Mouse (Mus musculus) lung, adult 18-20 months (tissue): ENCODE data around the gene Bcl11a.

Source experiments
- DNase-seq, 2 experiments: peaks; one replicate each; pipeline ENCODE4 v3.0.0; 2022; ENCODE audit warnings: mixed read lengths in 2 of 2

Gene Bcl11a

GRCm38 (mm10) chr11:24077795-24078705, at the start of gene Bcl11a:
TSS of gene Bcl11a (plus strand) at chr11:24078056.
- peak in 1 of 2 experiments; percentile 35 for DNase-seq

GRCm38 (mm10) chr11:24044025-24044424, 33.8 kb upstream of the Bcl11a start:
- no peak for DNase-seq

GRCm38 (mm10) chr11:24049226-24050031, 28.4 kb upstream of the Bcl11a start:
- DNase-seq = peak; percentile 52 to 57

GRCm38 (mm10) chr11:24050032-24050757, 27.7 kb upstream of the Bcl11a start:
- DNase-seq = no peak

DNA sequence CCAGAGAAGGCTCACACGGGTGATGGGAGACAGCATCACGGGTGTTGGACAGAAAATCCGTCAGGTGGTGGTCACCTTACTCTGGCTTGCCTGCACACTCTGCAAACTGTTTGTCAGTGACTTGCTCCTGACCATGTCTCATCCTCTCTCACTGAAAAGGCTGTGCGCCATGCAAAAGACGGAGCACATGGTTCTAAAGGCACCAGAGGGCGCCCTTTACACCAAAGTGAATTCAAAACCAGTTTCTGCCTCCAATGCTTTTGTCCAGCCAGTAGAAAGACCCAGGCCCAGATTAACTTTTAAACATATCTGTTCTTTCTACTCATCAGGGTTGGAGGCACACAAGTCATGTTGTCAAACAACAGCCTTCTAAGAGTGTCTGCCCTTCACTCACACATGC, 25.0 kb upstream of the Bcl11a start:
- DNase-seq = no peak

- no peak for DNase-seq
Measured at GRCm38 (mm10) chr11:24059137-24059536, 18.7 kb upstream of the Bcl11a start.

DNA sequence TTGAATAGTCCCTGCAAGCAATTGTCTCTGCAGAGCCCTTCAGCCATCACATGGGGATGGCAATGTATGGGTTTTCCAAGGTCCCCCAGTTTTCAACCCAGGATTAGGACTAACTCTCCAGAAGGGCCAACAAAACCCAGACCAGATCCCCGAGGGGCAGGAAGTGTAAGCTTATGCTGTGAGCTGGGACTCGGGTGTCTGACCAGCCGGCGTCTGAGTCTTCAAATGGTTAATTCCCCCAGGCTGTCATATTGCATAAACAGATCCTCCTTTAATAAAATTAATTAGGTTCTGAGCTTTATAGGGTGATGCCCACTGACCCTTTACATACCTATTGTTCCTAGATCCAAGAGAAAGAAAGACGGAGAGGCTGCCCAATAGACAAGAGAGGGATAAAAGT, 17.4 kb upstream of the Bcl11a start:
- DNase-seq = no peak

DNA sequence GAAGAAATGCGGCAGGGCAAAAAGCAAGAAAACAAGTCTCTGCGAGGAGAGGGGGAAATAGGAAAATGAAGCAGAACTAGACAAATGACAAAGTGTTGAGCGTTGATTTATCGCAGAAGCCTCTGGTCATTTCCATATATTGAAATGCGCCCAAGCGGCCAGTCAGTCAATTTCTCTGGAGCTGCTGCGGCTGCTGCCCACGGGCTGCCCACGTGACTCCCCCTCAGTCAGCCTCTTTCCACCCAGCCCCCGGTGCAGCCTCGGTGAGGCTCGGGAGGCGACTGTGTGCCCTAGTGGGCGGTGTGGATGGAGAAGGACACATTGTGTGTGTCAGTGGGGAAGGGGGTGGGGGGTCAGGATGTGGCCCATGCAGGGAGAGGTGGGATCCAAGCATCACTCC, 16.0 kb upstream of the Bcl11a start:
- no peak for DNase-seq

DNA sequence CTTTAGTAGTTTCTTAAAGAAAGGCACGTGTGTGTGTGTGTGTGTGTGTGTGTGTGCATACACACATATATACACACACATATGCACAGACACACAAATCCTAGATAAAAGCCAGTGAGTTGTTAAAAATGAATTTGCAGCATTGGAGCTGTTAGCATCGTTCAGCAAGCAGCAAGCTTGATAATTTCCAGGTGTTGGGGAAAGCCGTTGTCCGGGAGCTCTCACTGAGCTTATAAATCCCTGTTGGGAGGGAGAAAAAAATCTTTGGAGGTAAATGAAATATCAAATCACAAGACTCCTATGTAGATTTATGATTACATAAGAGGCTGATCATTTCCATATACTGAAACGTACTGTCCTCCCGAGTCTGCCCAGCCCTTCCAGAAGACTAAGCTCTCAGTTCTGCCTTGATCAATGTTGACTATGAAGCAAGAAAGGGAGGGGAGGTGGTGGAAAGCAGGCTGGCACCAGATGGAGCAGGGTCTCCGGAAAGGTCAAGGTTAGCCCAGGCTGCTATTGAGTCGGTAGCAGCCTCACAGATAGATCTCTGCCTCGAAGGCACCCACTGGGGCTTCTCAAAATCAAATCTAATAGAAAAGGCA, 15.3 kb upstream of the Bcl11a start:
- no peak for DNase-seq

DNA sequence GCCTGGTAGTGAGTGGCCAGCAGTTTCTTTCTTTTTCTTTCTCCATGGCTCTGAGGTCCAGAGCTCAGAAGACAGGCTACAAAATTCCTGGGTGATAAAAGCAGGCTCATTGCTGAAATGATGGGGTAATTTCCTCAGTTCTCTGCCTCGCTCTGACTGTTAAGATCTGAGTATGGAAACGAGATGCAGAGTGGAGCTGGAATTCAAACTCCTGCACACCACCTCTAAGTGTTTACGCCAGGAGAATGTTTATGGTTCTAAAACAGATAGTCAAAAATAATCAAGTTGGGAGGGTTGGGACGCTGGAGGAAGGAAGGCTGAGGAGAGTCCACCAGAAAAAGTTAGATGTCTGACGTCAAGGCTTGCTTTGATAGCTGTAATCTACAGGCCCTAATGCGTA, 13.6 kb upstream of the Bcl11a start:
- DNase-seq = no peak

- DNase-seq = no peak
Measured at GRCm38 (mm10) chr11:24065313-24065712, 12.5 kb upstream of the Bcl11a start.

GRCm38 (mm10) chr11:24074021-24074591, 3.8 kb upstream of the Bcl11a start:
- no peak for DNase-seq

GRCm38 (mm10) chr11:24074634-24075104, 3.2 kb upstream of the Bcl11a start, which contains the start of gene A830031A19Rik:
TSS of gene A830031A19Rik (minus strand) at chr11:24075054.
- DNase-seq = no peak

GRCm38 (mm10) chr11:24075486-24076126, 2.2 kb upstream of the Bcl11a start:
- DNase-seq = no peak

DNA sequence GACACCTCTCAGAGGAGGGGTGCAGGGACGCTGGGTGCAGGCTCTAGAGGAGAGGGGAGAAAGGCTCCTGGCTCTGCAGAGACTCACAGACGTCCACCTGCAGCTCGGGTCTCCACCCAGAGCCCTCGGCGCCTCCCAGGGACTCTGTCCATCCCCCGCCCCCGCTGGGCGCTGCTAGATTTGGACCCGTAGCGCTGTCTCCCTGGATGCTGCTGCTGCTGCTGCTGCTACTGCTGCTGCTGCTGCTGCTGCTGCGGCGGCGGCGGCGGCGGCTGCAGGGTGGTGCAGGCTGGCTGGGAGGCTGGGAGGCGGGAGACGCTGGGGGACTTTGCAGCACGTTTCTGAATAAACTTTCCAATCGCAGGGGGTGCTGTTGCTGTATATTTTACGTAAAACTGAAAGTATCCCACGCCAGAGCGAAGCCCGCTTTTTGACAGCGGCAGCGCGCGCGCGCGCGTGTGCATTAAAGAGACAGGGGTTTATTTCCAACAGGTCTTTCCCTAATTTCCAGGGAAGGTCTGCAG, 1.7 kb upstream of the Bcl11a start:
- DNase-seq = peak in 1 of 2 experiments; percentile 43

DNA sequence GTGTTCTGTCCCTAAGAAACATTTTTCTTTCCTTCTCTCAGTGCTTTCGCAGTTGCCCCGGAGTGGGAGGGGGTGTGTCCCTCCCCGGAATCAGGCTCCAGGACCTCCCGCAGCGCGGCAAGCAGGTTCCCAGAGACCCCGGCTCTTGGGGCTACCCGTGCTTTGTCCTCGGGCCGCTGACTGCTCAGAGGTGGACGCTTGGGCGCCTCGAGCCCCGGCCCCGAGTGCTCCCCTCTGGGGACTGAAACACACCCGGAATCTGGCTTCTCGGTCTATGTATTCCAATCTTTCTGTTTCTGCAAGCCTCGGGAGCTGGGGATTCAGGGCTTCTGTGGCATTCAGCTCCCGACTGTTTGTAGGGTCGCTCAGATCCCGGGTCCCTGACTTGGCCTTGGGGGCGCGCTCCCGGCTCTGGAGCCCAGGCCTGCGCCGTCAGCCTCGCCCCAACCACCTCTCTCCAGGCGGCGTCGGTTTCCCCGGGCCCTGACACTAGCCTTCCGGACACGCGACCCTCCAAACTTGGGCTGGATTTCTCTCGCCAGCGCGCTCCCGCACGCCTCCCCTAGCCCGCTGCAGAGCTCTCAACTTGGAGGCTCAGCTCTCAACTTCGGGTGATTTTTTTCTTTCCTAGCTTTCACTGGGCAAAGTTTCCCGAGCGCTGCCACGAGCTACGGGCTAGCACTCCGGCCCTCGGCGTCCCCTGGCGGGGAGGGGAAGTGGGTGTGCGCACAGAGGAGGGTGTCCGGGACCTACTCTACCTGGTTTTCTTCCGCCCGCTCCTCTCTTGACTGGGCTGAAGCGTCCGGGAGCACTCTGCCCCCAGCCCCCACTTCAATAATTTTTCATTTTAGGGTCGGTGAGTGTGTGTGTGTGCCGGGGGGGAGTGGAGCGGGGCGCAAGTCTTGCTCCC, 780 bp upstream of the Bcl11a start:
- peak; percentile 22 to 34 for DNase-seq

GRCm38 (mm10) chr11:24078706-24079316, 955 bp downstream of the Bcl11a start:
- DNase-seq = no peak

GRCm38 (mm10) chr11:24079392-24080391, 1.8 kb downstream of the Bcl11a start:
- DNase-seq = peak in 1 of 2 experiments; percentile 8
